Mouse (Mus musculus): ENCODE measurements around the gene Upf2. TPM values are rescaled to one million over a fixed set of nuclear protein-coding genes. Genes with fewer than 3 reads are reported as not detected.
A peak's percentile ranks its signal among the peaks of the same experiment; 100 is the strongest.

The Upf2 gene
- polyA plus RNA-seq, 1 experiment from 2014 or later = 5.8 TPM

GRCm38 (mm10) chr2:5936550-5936949 is 14.7 kb upstream of the Upf2 start:
- H3K4me2 ChIP-seq (replicated peaks; ENCODE audit: low read depth, low read length) = no peak overlapping the region
- 80% methylated on average over 4 of the region's 4 CpGs for WGBS
- no peak overlapping the region for H3K27ac ChIP-seq (ENCODE audit: low read length)
- H3K36me3 ChIP-seq (ENCODE audit: insufficient read depth, low read length) = no peaks in the 10 kb centered on the region
- no peak overlapping the region for H3K9ac ChIP-seq (replicated peaks; ENCODE audit: low read depth)
- H3K27me3 ChIP-seq (replicated peaks; ENCODE audit: insufficient read depth, low read length) = no peaks in the 10 kb centered on the region
- ATAC-seq (no peak), DNase-seq (ENCODE audit: low spot score) (no peak)
- H3K4me1 ChIP-seq (ENCODE audit: insufficient read depth, low read depth, low read length) = no peaks in the 10 kb centered on the region
- H3K4me3 ChIP-seq (ENCODE audit: low read depth, low read length) = no peak overlapping the region
- TF ChIP-seq CTCF (IDR thresholded peaks at IDR 0.05) (no peak), EP300 (IDR thresholded peaks at IDR 0.05) (no peak)
- H3K9me3 ChIP-seq (ENCODE audit: low read length) = no peaks in the 10 kb centered on the region

- 75% methylated on average over 3 of the region's 3 CpGs for WGBS
- DNase-seq (ENCODE audit: low spot score) (no peak), ATAC-seq (no peak)
- H3K4me2 ChIP-seq (replicated peaks; ENCODE audit: low read depth, low read length) = no peak overlapping the region
- H3K36me3 ChIP-seq (ENCODE audit: insufficient read depth, low read length) = no peaks in the 10 kb centered on the region
- H3K4me1 ChIP-seq (ENCODE audit: insufficient read depth, low read depth, low read length) = no peaks in the 10 kb centered on the region
- no peak overlapping the region for H3K9ac ChIP-seq (replicated peaks; ENCODE audit: low read depth)
- H3K9me3 ChIP-seq (ENCODE audit: low read length) = no peaks in the 10 kb centered on the region
- TF ChIP-seq CTCF (IDR thresholded peaks at IDR 0.05) (no peak), EP300 (IDR thresholded peaks at IDR 0.05) (no peak)
- H3K27ac ChIP-seq (ENCODE audit: low read length) = no peak overlapping the region
- no peak overlapping the region for H3K4me3 ChIP-seq (ENCODE audit: low read depth, low read length)
- H3K27me3 ChIP-seq (replicated peaks; ENCODE audit: insufficient read depth, low read length) = no peaks in the 10 kb centered on the region
These were observed 11.9 kb upstream of the Upf2 start for GRCm38 (mm10) chr2:5939319-5939718.

GRCm38 (mm10) chr2:5939911-5940310 is 11.4 kb upstream of the Upf2 start:
- 89% methylated on average over 14 of the region's 14 CpGs for WGBS
- no peaks in the 10 kb centered on the region for H3K36me3 ChIP-seq (ENCODE audit: insufficient read depth, low read length)
- H3K4me2 ChIP-seq (replicated peaks; ENCODE audit: low read depth, low read length) = no peak overlapping the region
- no peak overlapping the region for H3K4me3 ChIP-seq (ENCODE audit: low read depth, low read length)
- no peaks in the 10 kb centered on the region for H3K4me1 ChIP-seq (ENCODE audit: insufficient read depth, low read depth, low read length)
- H3K27me3 ChIP-seq (replicated peaks; ENCODE audit: insufficient read depth, low read length) = no peaks in the 10 kb centered on the region
- no peaks in the 10 kb centered on the region for H3K9me3 ChIP-seq (ENCODE audit: low read length)
- no peak for ATAC-seq
- no peak overlapping the region for H3K9ac ChIP-seq (replicated peaks; ENCODE audit: low read depth)
- TF ChIP-seq CTCF (IDR thresholded peaks at IDR 0.05) = no peak
- TF ChIP-seq EP300 (IDR thresholded peaks at IDR 0.05) = no peak
- DNase-seq (ENCODE audit: low spot score) = no peak
- no peak overlapping the region for H3K27ac ChIP-seq (ENCODE audit: low read length)

GRCm38 (mm10) chr2:5940936-5941335 is 10.3 kb upstream of the Upf2 start:
- no peak for ATAC-seq
- H3K9ac ChIP-seq (replicated peaks; ENCODE audit: low read depth) = no peak overlapping the region
- H3K27me3 ChIP-seq (replicated peaks; ENCODE audit: insufficient read depth, low read length) = no peaks in the 10 kb centered on the region
- no peaks in the 10 kb centered on the region for H3K4me1 ChIP-seq (ENCODE audit: insufficient read depth, low read depth, low read length)
- TF ChIP-seq CTCF (IDR thresholded peaks at IDR 0.05) = no peak
- no peak for TF ChIP-seq EP300 (IDR thresholded peaks at IDR 0.05)
- 93% methylated on average over 9 of the region's 9 CpGs for WGBS
- no peaks in the 10 kb centered on the region for H3K36me3 ChIP-seq (ENCODE audit: insufficient read depth, low read length)
- H3K27ac ChIP-seq (ENCODE audit: low read length) = no peak overlapping the region
- no peak for DNase-seq (ENCODE audit: low spot score)
- no peaks in the 10 kb centered on the region for H3K9me3 ChIP-seq (ENCODE audit: low read length)
- no peak overlapping the region for H3K4me2 ChIP-seq (replicated peaks; ENCODE audit: low read depth, low read length)
- H3K4me3 ChIP-seq (ENCODE audit: low read depth, low read length) = no peak overlapping the region

- Histone ChIP-seq H3K27ac (ENCODE audit: low read length) (0 out of 2 replicates have a peak overlapping the region, but pooled peaks have one; percentile 44), H3K27me3 (replicated peaks; ENCODE audit: insufficient read depth, low read length) (no peaks in the 10 kb centered on the region), H3K9me3 (ENCODE audit: low read length) (no peaks in the 10 kb centered on the region), H3K9ac (replicated peaks; ENCODE audit: low read depth) (peak overlapping the region; percentile 51), H3K4me3 (ENCODE audit: low read depth, low read length) (peak overlapping the region; percentile 41), H3K4me2 (replicated peaks; ENCODE audit: low read depth, low read length) (peak overlapping the region; percentile 74), H3K36me3 (ENCODE audit: insufficient read depth, low read length) (no peaks in the 10 kb centered on the region), H3K4me1 (ENCODE audit: insufficient read depth, low read depth, low read length) (no peaks in the 10 kb centered on the region)
- DNase-seq (ENCODE audit: low spot score) (peak; percentile 7), ATAC-seq (no peak)
- 63% methylated on average over 11 of the region's 11 CpGs for WGBS
- TF ChIP-seq CTCF (IDR thresholded peaks at IDR 0.05) = no peak
- TF ChIP-seq EP300 (IDR thresholded peaks at IDR 0.05) = no peak
These were observed 9.3 kb upstream of the Upf2 start for GRCm38 (mm10) chr2:5941861-5942415.

DNA sequence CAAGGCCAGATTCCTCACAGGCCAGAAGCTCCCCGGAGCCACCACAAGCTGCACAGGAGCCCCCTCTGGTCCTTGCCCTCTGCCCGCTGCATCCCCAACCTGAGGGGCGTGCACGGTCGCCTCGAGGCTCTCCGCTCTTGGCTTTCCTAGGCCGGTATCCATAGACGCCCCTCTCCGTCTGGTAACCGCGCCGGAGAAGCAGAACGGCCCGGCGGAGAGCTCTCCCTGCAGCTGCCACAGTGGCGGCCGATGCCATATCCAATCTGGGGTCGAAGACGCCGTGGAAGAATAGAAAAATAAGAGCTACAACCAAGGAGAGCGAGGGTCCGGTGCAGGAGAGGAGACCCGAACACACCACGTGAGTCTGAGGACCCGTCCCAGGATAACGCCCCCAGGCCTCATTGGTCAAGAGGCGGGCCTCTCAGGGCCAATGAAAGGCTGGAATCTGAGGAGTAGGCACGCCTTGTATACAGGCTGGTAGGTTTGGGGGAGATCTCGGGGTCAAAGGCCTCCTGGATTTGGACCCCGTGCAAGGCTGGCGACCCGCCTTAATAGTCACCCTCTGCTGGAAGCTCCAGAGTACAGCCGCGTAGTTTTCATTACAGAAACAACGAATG is 8.7 kb upstream of the Upf2 start, which contains the start of gene Dhtkd1:
Dhtkd1 (minus strand) TSS at position 377 of the 617 bp plus-strand sequence.
- TF ChIP-seq CTCF (IDR thresholded peaks at IDR 0.05) (peak; percentile 41), EP300 (IDR thresholded peaks at IDR 0.05) (no peak)
- Histone ChIP-seq H3K9me3 (ENCODE audit: low read length) (no peaks in the 10 kb centered on the region), H3K27me3 (replicated peaks; ENCODE audit: insufficient read depth, low read length) (no peaks in the 10 kb centered on the region), H3K4me3 (ENCODE audit: low read depth, low read length) (peak within 1 kb of the TSS; percentile 41), H3K36me3 (ENCODE audit: insufficient read depth, low read length) (no peaks in the 10 kb centered on the region), H3K9ac (replicated peaks; ENCODE audit: low read depth) (peak within 1 kb of the TSS; percentile 51), H3K27ac (ENCODE audit: low read length) (peak within 1 kb of the TSS; percentile 44; the same call in 1 of the 2 replicates), H3K4me1 (ENCODE audit: insufficient read depth, low read depth, low read length) (no peaks in the 10 kb centered on the region), H3K4me2 (replicated peaks; ENCODE audit: low read depth, low read length) (peak within 1 kb of the TSS; percentile 74)
- 1% methylated on average over 36 of the region's 36 CpGs for WGBS
- ATAC-seq = peak; percentile 93
- peak; percentile 60 for DNase-seq (ENCODE audit: low spot score)

Measured in lung, postnatal 0 days (tissue).